Mouse (Mus musculus) spleen, adult 2 months (tissue): ENCODE results near the gene Kat5. TPM values are rescaled to one million over a fixed set of nuclear protein-coding genes. Genes with fewer than 3 reads are reported as not detected.

Experiments
- DNase-seq, 2 experiments: peaks; one replicate each; pipeline versions ENCODE4 v3.0.0 to v3.0.0-alpha.2; 2012 to 2021; ENCODE audit warnings: low spot score in 2 of 2, low read depth in 1 of 2
- H3K27ac ChIP-seq: fragments of 200-500 bp; 2 replicates; pipeline ENCODE4 v1.5.1; 2012; ENCODE audit warnings: low read length, inconsistent platforms; ENCODE audit not compliant: insufficient read depth
- H3K27me3 ChIP-seq: fragments of 200-500 bp; 2 replicates; pipeline ENCODE4 v1.6.1; 2012; ENCODE audit warnings: mild to moderate bottlenecking, moderate library complexity, low read length, inconsistent platforms; ENCODE audit not compliant: control insufficient read depth, insufficient read depth
- H3K36me3 ChIP-seq: fragments of 200-500 bp; 2 replicates; pipeline ENCODE4 v1.6.1; 2012; ENCODE audit warnings: mild to moderate bottlenecking, low read length, inconsistent platforms; ENCODE audit not compliant: control insufficient read depth, insufficient read depth
- H3K4me1 ChIP-seq: fragments of 200-500 bp; 2 replicates; pipeline ENCODE4 v1.6.1; 2011; ENCODE audit warnings: inconsistent platforms; ENCODE audit not compliant: control insufficient read depth, insufficient read depth, insufficient read length
- H3K4me3 ChIP-seq: fragments of 200-500 bp; 2 replicates; pipeline ENCODE4 v1.5.1; 2011; ENCODE audit warnings: mild to moderate bottlenecking, inconsistent platforms; ENCODE audit not compliant: insufficient read depth, insufficient read length; ENCODE audit errors: extremely low read depth
- CTCF ChIP-seq: fragments of 200-500 bp; IDR thresholded peaks from 2 replicates; pipeline ENCODE4 v1.5.1; 2011; ENCODE audit warnings: mild to moderate bottlenecking, inconsistent platforms; ENCODE audit not compliant: insufficient read depth, insufficient read length, insufficient replicate concordance; ENCODE audit errors: extremely low read depth
- POLR2A ChIP-seq: fragments of 200-500 bp; IDR thresholded peaks from 2 replicates; pipeline ENCODE4 v1.6.1; 2011; ENCODE audit warnings: low read depth, low read length, inconsistent platforms
- WGBS: fragments of 180-500 bp; shearing (Covaris S2); methylation state at CpG from one replicate; pipeline ENCODE4 v1.1.7; 2018; 5-methylcytosine and 5-hydroxymethylcytosine counted together
- polyA plus RNA-seq: library from polyadenylated mRNA; depleted of rRNA; stranded (reverse); fragments of >200 nt; gene quantifications from 2 replicates; pipeline ENCODE4 v1.2.3, GENCODE M21; 2012

The Kat5 gene
- polyA plus RNA-seq, 1 experiment, result 37.3 TPM

DNA sequence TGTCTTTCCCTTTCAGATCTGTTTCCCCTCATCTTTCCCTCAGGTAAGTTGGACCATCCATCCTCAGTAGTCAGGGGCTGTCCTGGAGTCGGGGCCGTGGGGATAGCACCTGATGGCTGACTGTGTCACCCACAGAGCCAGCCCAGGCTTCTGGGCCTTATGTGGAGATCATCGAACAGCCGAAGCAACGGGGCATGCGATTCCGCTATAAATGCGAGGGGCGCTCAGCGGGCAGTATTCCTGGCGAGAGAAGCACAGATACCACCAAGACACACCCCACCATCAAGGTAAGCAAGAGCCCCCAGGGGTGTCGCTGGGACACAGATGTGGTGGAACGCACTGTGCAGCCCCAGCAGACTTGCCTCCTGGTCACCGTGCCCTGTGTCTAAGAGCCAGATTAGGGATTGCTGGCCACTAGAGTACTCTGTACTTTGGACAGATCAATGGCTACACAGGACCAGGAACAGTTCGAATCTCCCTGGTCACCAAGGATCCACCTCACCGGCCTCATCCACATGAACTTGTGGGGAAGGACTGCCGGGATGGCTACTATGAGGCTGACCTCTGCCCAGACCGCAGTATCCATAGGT, 28.5 kb upstream of the Kat5 start:
- 95% methylated on average over 18 of the region's 18 CpGs for WGBS
- Histone ChIP-seq H3K27ac (peak overlapping the region; percentile 99), H3K36me3 (peaks cover 36% of the 10 kb centered on the region), H3K27me3 (no peaks in the 10 kb centered on the region), H3K4me3 (peak overlapping the region; percentile 95), H3K4me1 (peaks cover 8% of the 10 kb centered on the region; the same call in 1 of the 2 replicates)
- TF ChIP-seq CTCF (no peak), POLR2A (no peak)
- DNase-seq, result no peak

DNA sequence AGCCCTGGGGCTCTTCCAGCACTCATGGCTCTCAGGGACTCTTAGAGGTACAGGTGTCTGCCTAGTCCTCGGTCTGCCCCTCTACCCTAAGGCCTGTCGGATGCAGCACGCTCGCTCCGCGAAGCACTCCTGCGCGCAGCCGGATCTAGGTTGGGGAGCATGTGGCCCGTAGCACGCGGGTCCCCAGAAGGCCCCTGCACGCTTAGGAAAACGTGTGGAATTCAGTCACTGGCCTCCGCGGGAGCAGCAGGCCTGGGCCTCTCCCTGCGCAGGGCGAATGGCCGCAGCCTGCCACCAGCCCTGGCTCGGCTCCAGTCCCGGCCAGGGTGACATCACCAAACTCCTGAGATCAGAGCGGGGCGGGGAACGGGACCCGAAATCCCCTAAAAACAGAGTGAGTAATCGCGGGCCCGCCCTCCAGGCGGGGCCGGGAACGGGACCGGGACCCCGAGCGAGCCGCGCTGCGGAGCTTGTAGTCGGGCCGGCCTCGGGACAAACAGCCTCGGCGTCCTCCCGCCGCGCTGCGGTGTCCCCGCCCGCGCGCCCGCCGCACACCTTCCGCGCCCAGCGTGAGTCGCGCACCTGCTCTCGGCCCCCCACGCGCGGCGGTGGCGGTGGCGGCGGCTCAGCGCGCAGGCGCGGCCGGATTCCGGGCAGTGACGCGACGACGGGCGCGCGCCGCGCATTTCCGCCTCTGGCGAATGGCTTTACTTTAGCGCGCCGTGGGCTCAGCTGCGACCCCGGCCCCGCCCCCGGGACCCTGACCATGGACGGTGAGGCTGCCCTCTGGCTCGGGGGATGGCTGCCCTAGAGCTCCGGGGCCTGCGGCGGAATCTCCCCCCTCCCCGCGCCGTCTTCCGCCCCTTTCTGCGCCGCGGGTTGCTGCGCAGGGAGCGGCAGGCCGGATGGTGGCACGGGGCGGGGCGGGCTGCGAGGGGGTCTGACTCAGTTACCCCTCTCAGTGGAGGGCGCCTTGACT, 27.3 kb upstream of the Kat5 start, which contains the start of gene Rela:
Rela (plus strand) TSS at position 415 of the 979 bp plus-strand sequence.
- Histone ChIP-seq H3K27me3 (no peaks in the 10 kb centered on the region), H3K4me1 (peaks cover 8% of the 10 kb centered on the region; the same call in 1 of the 2 replicates), H3K27ac (peak within 1 kb of the TSS; percentile 99), H3K4me3 (peak within 1 kb of the TSS; percentile 95), H3K36me3 (peaks cover 29% of the 10 kb centered on the region)
- WGBS, result under 1% methylated on average over 99 of the region's 109 CpGs
- TF ChIP-seq POLR2A, result peak; percentile 59
- no peak for TF ChIP-seq CTCF
- DNase-seq, result peak; percentile 67 to 84

DNA sequence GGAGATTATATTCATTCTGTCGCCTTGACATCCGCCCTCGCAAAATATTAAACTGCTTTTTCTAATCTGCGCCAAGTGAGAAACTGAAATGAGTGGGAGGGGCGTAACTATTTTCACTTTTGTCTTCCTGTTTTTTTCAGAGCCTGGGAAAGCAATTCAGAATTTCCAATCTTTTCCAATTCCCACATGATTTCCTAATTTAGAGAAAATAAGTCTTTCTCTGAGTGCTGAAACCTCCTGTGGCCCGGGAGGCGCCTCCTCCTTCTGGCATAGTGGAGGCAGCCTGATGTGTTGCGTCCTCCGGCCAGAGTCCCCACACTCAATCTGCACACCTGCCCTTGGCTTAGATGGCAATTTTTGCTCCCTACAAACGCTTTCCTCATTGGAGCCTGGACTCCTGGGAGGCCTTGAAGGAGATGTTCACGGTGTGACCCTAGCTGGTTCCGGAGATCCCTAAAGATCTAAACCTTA, 26.6 kb upstream of the Kat5 start:
- Histone ChIP-seq H3K27ac (peak overlapping the region; percentile 99), H3K4me1 (peaks cover 8% of the 10 kb centered on the region; the same call in 1 of the 2 replicates), H3K4me3 (peak overlapping the region; percentile 95), H3K36me3 (peaks cover 25% of the 10 kb centered on the region), H3K27me3 (no peaks in the 10 kb centered on the region)
- DNase-seq, result no peak
- WGBS, result 4% methylated on average over 12 of the region's 12 CpGs
- TF ChIP-seq CTCF, result no peak
- no peak for TF ChIP-seq POLR2A

DNA sequence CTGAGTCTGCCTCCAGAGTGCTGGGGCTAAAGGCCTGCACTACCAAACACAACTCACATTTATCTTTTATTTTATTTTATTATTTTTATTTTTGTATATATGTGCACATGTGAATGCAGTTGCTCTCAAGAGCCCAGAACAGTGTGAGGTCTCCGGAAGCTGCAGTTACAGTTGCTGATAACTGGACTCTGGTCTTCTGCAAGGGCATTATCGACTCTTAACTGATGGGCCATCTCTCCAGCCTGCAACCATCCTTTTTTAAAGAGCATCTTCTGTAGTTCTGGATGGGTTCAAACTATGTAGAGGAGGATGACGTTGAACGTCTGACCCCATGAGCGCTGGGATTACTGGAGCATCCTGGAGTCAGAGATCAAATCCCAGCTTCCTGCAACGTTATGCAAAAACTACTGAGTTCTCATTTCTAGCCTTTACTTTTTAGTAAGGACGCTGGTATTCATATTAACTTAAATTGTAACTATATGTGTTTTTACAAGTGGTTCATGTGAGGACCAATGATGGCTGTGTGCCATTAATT, 26.1 kb upstream of the Kat5 start:
- WGBS, result 48% methylated on average over 7 of the region's 7 CpGs
- DNase-seq, result no peak
- Histone ChIP-seq H3K36me3 (peaks cover 21% of the 10 kb centered on the region), H3K4me1 (peaks cover 8% of the 10 kb centered on the region; the same call in 1 of the 2 replicates), H3K27ac (peak overlapping the region; percentile 99; the same call in 1 of the 2 replicates), H3K27me3 (no peaks in the 10 kb centered on the region), H3K4me3 (no peak overlapping the region)
- TF ChIP-seq CTCF, result no peak
- TF ChIP-seq POLR2A, result no peak

DNA sequence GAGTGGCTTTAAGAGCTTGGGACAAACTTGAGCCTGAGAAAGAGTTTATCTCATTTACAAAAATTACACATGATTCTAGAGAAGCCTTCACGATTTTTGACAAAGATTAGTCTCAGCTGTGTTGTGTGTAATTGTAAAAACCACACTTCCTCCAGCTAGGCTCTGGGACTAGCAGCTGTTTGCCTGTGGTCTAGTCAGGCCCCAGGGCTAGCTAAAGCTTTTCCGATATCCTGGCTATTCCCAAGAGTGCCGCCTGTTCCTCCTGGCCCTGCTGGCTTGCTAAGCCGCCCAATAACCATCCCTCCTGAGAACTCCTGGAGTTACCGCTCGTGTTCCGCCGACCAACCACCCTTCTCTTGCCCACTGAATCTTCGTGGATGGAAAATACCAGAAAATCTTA, 22.1 kb upstream of the Kat5 start:
- Histone ChIP-seq H3K27me3 (no peaks in the 10 kb centered on the region), H3K27ac (no peak overlapping the region), H3K4me3 (no peak overlapping the region), H3K36me3 (no peaks in the 10 kb centered on the region), H3K4me1 (0 out of 2 replicates have a peak, but pooled peaks cover 3% of the 10 kb centered on the region)
- WGBS, result 60% methylated on average over 9 of the region's 9 CpGs
- TF ChIP-seq POLR2A, result no peak
- no peak for TF ChIP-seq CTCF
- DNase-seq, result no peak

DNA sequence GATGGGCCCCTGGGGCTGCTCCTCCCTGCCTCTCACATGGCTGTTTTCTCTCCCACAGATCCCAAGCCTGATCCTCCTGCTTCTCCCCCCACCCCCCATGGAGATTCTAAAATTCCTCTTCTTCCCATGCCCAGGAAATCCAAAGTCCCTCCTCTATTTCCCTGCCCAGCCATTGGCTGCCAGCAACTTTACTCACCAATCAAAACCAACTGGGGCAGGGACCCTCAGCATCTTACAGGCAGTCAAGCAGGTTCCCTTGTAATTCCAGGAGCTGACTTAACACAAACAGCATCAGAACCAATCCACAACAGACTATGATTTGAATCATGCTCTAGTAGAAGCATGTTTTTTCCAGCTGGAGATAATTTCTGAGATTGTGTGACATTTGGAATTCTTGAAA, 19.9 kb upstream of the Kat5 start:
- no peak for DNase-seq
- TF ChIP-seq POLR2A, result no peak
- no peak for TF ChIP-seq CTCF
- no peaks in the 10 kb centered on the region for H3K36me3 ChIP-seq
- H3K27me3 ChIP-seq, result no peaks in the 10 kb centered on the region
- no peak overlapping the region for H3K27ac ChIP-seq
- no peaks in the 10 kb centered on the region for H3K4me1 ChIP-seq
- H3K4me3 ChIP-seq, result no peak overlapping the region

DNA sequence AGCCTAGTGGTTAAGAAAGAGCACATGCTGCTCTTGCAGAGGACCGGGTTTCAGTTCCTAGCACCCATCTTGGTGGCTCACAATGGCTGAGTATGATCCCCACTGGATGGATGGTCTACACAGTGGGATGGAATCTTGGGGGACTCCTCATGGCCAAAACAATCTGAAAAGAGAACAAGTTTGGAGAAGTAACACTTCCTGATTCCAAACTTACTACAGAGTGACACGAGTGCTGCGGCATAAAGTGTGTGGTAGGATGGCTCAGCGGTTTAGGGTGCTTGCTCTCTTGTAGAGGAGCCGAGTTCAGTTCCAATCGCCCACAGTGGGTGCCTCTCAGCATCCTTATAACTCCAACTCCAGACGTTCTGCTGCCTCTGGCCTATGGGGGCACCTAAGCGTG, 15.3 kb upstream of the Kat5 start:
- TF ChIP-seq CTCF, result no peak
- TF ChIP-seq POLR2A, result no peak
- no peak for DNase-seq
- Histone ChIP-seq H3K27me3 (no peaks in the 10 kb centered on the region), H3K27ac (no peak overlapping the region), H3K36me3 (no peaks in the 10 kb centered on the region), H3K4me3 (no peak overlapping the region), H3K4me1 (no peaks in the 10 kb centered on the region)
- WGBS, result 71% methylated on average over 8 of the region's 8 CpGs
